Comparison of ENCODE assay signal across 31 mouse cellular contexts in genomic region chr5:100761736-100762135, GRCm38 (mm10).
"Had no signal": no experiment of that assay in that cellular context is flagged by ENCODE, and none has a peak within 500 bp of the region (broad histone marks: within the 10 kb centered on the region; RNA-seq: fewer than 3 reads in every experiment).

No protein-coding gene starts in this region.

- DNase-seq: left cerebral cortex, postnatal 4 days; liver; liver, embryonic 13.5 days; liver, postnatal 0 days; lung, adult 18-20 months; lung, adult 2 months; lung, embryonic 14.5 days; lung, postnatal 10 days; lung, postnatal 14 days; lung, postnatal 36 days; lung, postnatal 4 days; midbrain, embryonic 14.5 days had no signal

- H3K4me3 ChIP-seq: left cerebral cortex, adult 2 months; limb, embryonic 10.5 days; limb, embryonic 12.5 days; limb, embryonic 13.5 days; limb, embryonic 15.5 days; liver, embryonic 12.5 days; liver, embryonic 13.5 days; liver, embryonic 15.5 days; lung, embryonic 15.5 days; megakaryocyte, embryonic 14.5 days; midbrain, embryonic 10.5 days; midbrain, embryonic 12.5 days; midbrain, embryonic 13.5 days; midbrain, embryonic 15.5 days; myocyte; neural tube, embryonic 12.5 days had no signal

- H3K27ac ChIP-seq: left cerebral cortex, adult 2 months; limb, embryonic 10.5 days; limb, embryonic 12.5 days; limb, embryonic 13.5 days; limb, embryonic 15.5 days; liver, embryonic 12.5 days; liver, embryonic 13.5 days; liver, embryonic 14.5 days; liver, embryonic 15.5 days; lung, embryonic 15.5 days; macrophage; midbrain, embryonic 10.5 days; midbrain, embryonic 12.5 days; midbrain, embryonic 13.5 days; midbrain, embryonic 15.5 days; neural tube, embryonic 12.5 days had no signal

- H3K9ac ChIP-seq: limb, embryonic 12.5 days; limb, embryonic 13.5 days; limb, embryonic 15.5 days; liver, embryonic 12.5 days; liver, embryonic 13.5 days; liver, embryonic 14.5 days; liver, embryonic 15.5 days; liver, postnatal 0 days; lung, embryonic 14.5 days; lung, embryonic 15.5 days; midbrain, embryonic 12.5 days; midbrain, embryonic 13.5 days; midbrain, embryonic 15.5 days; neural tube, embryonic 12.5 days had no signal

- H3K9me3 ChIP-seq: limb, embryonic 10.5 days; limb, embryonic 13.5 days; limb, embryonic 15.5 days; liver, embryonic 12.5 days; liver, embryonic 13.5 days; liver, embryonic 15.5 days; lung, embryonic 15.5 days; midbrain, embryonic 10.5 days; midbrain, embryonic 12.5 days; midbrain, embryonic 13.5 days; midbrain, embryonic 15.5 days had no signal

- H3K4me1 ChIP-seq: limb, embryonic 10.5 days; limb, embryonic 12.5 days; limb, embryonic 13.5 days; limb, embryonic 15.5 days; liver, embryonic 12.5 days; liver, embryonic 13.5 days; liver, embryonic 15.5 days; lung, embryonic 15.5 days; midbrain, embryonic 10.5 days; midbrain, embryonic 12.5 days; midbrain, embryonic 13.5 days; midbrain, embryonic 15.5 days; neural tube, embryonic 12.5 days had no signal

- H3K4me2 ChIP-seq: limb, embryonic 12.5 days; limb, embryonic 13.5 days; limb, embryonic 15.5 days; liver, embryonic 11.5 days; liver, embryonic 12.5 days; liver, embryonic 13.5 days; liver, embryonic 15.5 days; lung, embryonic 14.5 days; lung, embryonic 15.5 days; midbrain, embryonic 12.5 days; midbrain, embryonic 13.5 days; midbrain, embryonic 15.5 days; neural tube, embryonic 12.5 days had no signal

- ATAC-seq: liver, embryonic 12.5 days; liver, postnatal 0 days; lung, postnatal 0 days; midbrain, embryonic 13.5 days; midbrain, embryonic 15.5 days had no signal

- H3K27me3 ChIP-seq: limb, embryonic 12.5 days; limb, embryonic 13.5 days; limb, embryonic 15.5 days; liver, embryonic 12.5 days; liver, embryonic 13.5 days; liver, embryonic 15.5 days; lung, embryonic 15.5 days; megakaryocyte, embryonic 14.5 days; midbrain, embryonic 12.5 days; midbrain, embryonic 13.5 days; midbrain, embryonic 15.5 days; neural tube, embryonic 12.5 days had no signal
